Mouse (Mus musculus): ENCODE measurements around the gene Dgkk.
"Not testable (repeated sequence)": the region's sequence is repeated elsewhere in the genome, so short reads cannot be mapped to it uniquely, and the experiment has no call there.

The Dgkk gene

DNA sequence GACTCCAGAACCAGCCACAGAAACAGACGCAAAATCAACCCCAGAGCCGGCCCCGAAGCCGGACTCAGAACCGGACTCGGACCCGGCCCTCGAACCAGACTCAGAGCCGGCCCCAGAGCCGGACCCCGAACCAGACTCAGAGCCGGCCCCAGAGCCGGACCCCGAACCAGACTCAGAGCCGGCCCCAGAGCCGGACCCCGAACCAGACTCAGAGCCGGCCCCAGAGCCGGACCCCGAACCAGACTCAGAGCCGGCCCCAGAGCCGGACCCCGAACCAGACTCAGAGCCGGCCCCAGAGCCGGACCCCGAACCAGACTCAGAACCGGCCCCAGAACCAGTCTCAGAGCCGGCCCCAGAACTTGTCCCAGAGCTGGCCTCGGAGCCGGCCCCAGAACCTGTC lies at the start of gene Dgkk:
Gene Dgkk (plus strand): TSS at position 301 of the 400 bp plus-strand sequence.
- not testable (repeated sequence) for DNase-seq

DNA sequence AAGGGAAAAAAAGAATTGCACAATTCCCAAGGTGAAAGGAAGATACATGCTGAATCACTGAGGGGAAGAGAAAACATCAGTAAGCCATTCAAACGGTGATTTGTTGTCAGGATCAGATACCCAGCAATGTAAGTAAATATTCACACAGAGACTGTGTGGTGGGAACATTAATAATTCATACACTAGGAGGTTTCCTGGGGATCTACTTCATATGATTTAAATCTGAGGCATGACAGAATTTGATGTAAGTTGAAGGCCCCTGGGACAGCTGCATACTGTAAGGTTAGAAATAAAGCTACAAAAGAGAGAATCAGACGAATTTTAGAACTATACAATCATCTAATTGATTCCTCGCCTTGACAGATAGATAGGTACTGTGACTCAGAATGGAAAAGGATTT lies 45.1 kb upstream of the Dgkk start:
- no peak for DNase-seq

- DNase-seq: no peak
Measured at GRCm38 (mm10) chrX:6750714-6751113, 28.4 kb upstream of the Dgkk start.

DNA sequence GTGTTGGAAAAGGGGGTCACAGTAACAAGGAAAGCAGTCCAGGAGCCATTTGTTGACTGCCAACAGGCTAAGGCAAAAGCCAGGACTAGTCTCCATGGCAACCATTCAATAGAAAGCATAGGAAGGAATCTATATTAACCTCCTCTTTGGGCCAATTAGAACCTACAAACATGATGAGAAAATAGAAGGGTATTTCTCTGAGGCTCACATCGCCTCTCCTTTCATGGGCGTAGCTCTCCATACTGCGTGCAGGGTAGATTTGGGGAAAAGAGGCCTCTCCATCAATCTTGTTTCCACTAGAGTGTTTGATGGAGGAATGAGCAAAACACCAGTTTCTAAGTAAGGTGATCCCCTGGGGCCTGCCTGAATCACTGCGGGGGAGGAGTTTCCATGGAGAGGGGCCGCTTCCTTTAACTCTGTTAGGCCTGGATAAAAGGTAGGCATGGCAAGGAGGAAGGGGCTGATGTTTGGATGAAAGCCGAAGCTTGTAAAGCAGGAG lies 27.5 kb upstream of the Dgkk start:
- DNase-seq: no peak

DNA sequence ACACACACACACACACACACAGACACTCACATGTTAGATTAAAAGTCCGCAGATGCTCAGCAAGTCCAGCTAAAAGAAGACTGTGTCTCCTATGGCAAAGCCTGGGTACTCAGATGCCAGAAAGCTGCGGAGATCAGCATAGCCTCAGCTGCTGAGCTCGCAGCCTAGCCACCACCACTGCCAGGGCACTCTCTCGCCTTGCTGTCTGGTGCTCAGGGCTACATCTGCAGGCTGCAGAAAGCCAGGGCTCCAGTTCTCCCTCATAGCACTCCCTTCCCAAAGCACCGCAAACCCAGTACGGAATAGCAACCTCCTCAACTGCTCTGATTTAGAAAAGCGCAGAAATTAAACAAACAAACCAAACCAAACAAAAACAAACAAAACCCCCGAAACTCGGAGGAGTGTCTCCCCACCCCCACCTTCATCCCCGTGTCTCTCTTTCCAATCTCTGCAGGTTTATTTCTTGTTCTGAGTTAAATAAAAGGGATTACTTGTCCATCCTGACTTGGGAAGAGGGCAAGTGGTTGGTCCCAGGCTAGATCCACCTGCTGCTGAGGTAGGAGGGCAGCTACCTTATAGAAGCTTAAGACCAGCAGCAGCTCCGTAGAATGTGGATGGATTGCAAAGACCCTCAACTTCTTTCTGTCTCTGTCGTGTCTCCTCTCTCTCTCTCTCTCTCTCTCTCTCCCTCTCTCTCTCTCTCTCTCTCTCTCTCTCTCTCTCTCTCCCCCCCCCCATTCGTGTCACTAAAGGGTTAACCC lies 1.4 kb upstream of the Dgkk start:
- DNase-seq: no peak

GRCm38 (mm10) chrX:6778250-6778637 lies 862 bp upstream of the Dgkk start:
- no peak for DNase-seq

- no peak for DNase-seq
Measured at GRCm38 (mm10) chrX:6779969-6780539, 948 bp downstream of the Dgkk start.

GRCm38 (mm10) chrX:6832553-6832952 lies 53.4 kb downstream of the Dgkk start:
- no peak for DNase-seq

DNA sequence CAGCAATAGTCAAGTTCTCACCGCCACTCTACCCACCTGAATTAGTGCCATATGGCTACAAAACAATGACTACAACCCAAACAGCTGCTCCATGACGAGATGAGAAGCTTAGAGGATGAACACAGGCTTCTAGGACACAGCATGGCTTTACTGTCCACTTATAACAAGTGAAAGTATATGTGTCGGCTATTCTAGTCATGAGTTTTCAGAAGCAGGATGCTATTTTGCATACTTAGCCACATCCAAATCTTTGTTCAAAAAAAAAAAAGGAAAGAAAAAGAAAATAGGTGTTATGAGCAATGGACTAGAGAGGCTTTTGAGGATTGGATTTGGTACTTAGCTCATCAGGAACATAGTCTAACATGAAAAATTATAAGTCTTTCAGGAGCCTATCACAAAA lies 74.4 kb downstream of the Dgkk start:
- DNase-seq: no peak

GRCm38 (mm10) chrX:6854136-6854535 lies 75.0 kb downstream of the Dgkk start:
- DNase-seq: no peak

DNA sequence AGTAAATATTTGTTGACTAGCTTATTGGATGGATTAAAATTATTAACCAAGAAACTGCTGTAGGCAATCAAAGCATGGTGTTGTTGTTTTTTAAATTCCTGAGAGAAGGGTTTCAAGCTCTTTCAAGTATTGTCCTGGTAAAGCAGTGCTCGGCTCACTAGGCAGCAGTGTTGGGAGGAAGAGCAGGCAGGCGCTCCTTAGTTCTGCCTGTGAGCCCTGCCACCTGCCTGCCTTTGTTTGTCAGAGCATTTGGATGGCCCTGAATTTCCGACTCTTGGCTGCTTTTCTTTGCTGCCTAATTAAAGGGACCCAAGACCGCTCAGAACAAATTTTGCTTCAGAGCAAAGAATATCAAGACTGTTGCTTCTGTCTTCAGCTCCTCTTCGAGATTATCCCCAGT lies 114.8 kb downstream of the Dgkk start:
- DNase-seq: no peak

- no peak for DNase-seq
Measured at GRCm38 (mm10) chrX:6911047-6911446, 131.9 kb downstream of the Dgkk start.

DNA sequence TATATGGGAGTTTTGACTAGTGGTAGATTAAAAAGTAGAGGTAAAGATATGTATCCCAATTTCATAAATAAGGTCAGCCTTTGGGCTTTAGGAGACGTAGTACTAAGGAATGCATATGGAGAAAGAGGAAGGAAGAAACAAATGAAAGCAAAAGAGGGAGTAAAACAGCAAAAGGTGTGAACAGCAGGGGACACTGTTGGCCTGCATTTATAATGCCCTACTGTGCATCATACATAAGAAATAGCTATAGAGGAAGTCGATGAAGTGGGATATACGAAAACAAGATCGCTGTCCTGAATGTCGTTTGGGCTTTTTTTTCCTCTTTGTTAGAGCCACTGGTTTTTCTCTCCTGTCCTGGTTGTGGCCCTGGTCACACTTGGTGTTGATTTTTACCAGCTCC lies 143.1 kb downstream of the Dgkk start:
- peak; percentile 6 to 17 for DNase-seq

GRCm38 (mm10) chrX:6926224-6926623 lies 147.1 kb downstream of the Dgkk start:
- DNase-seq: no peak

DNA sequence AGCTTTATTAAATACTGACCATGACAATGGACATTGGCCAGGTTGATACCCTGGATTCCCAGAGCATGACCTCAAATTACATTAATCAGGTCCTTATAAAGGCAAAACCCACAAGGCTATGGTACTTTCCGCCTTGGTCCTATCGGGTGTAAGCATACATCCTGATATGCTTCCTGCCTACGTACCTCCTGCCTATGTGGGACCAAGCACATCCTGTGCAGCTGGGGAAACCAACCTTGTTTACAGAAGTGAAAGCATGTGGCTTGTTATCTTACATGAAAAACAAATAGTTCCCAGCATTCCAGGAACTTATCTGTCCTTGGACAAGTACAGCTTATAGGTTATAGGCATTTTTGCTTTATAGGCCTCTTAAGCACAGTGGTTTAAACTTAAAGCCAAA lies 189.5 kb downstream of the Dgkk start:
- no peak for DNase-seq

DNA sequence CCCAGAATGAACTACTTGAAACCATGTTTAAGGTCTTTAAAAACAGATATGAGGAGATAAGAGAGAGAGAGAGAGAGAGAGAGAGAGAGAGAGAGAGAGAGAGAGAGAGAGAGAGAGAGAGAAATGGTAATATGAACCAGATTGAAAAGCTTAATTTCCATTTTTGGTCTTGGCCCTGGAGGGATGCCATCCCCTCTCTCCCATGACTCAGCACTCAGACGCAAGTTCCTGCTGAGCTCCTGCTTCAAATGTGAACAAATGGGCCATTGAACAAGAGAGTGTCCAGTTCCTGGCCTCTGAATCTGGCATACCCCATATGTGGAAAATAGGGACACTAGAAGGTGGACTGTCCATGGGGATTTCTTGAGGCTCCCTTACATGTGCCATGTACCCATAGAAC lies 192.8 kb downstream of the Dgkk start:
- no peak for DNase-seq

- not testable (repeated sequence) for DNase-seq
Measured at GRCm38 (mm10) chrX:6983916-6984315, 204.8 kb downstream of the Dgkk start.

All from spleen, adult 18-20 months (tissue).